Mouse (Mus musculus) adrenal gland, postnatal 36 days (tissue): Measurements from ENCODE around the gene Xrcc5. TPM values are rescaled to one million over a fixed set of nuclear protein-coding genes. Genes with fewer than 3 reads are reported as not detected.

ENCODE experiments used
- DNase-seq, 2 experiments: peaks; one replicate each; pipeline ENCODE4 v3.0.0; 2021; ENCODE audit warnings: mixed read lengths in 1 of 2
- total RNA-seq, 2 experiments: library from RNA; stranded (reverse); gene quantifications; 2 replicates each; pipeline ENCODE4 v1.2.3; 2021

Gene Xrcc5
- total RNA-seq, 2 experiments from 2014 or later, result 11.0 to 13.0 TPM

- no peak for DNase-seq
These were observed 8.2 kb downstream of the Xrcc5 start for GRCm38 (mm10) chr1:72315447-72315846.

GRCm38 (mm10) chr1:72316409-72316808, 9.2 kb downstream of the Xrcc5 start:
- no peak for DNase-seq

- DNase-seq, result no peak
These were observed 9.7 kb downstream of the Xrcc5 start for GRCm38 (mm10) chr1:72316901-72317300.

GRCm38 (mm10) chr1:72320759-72321158, 13.5 kb downstream of the Xrcc5 start:
- DNase-seq, result no peak

GRCm38 (mm10) chr1:72323248-72323647, 16.0 kb downstream of the Xrcc5 start:
- DNase-seq, result no peak

GRCm38 (mm10) chr1:72326162-72326821, 19.1 kb downstream of the Xrcc5 start:
- no peak for DNase-seq

GRCm38 (mm10) chr1:72334807-72335206, 27.6 kb downstream of the Xrcc5 start:
- no peak for DNase-seq

- no peak for DNase-seq
These were observed 29.6 kb downstream of the Xrcc5 start for GRCm38 (mm10) chr1:72336780-72337179.

GRCm38 (mm10) chr1:72338341-72338740, 31.1 kb downstream of the Xrcc5 start:
- DNase-seq, result no peak

- DNase-seq, result no peak
These were observed 40.7 kb downstream of the Xrcc5 start for GRCm38 (mm10) chr1:72347873-72348272.

- no peak for DNase-seq
These were observed 47.6 kb downstream of the Xrcc5 start for GRCm38 (mm10) chr1:72354856-72355255.

- DNase-seq, result no peak
These were observed 51.0 kb downstream of the Xrcc5 start for GRCm38 (mm10) chr1:72358216-72358615.

GRCm38 (mm10) chr1:72359462-72359861, 52.2 kb downstream of the Xrcc5 start:
- no peak for DNase-seq

- DNase-seq, result no peak
These were observed 53.6 kb downstream of the Xrcc5 start for GRCm38 (mm10) chr1:72360809-72361208.

- no peak for DNase-seq
These were observed 57.4 kb downstream of the Xrcc5 start for GRCm38 (mm10) chr1:72364661-72365060.

GRCm38 (mm10) chr1:72372512-72372911, 65.3 kb downstream of the Xrcc5 start:
- no peak for DNase-seq

GRCm38 (mm10) chr1:72372913-72373312, 65.7 kb downstream of the Xrcc5 start:
- no peak for DNase-seq

GRCm38 (mm10) chr1:72373648-72374047, 66.4 kb downstream of the Xrcc5 start:
- no peak for DNase-seq

GRCm38 (mm10) chr1:72374049-72374448, 66.8 kb downstream of the Xrcc5 start:
- no peak for DNase-seq

GRCm38 (mm10) chr1:72378151-72378550, 70.9 kb downstream of the Xrcc5 start:
- DNase-seq, result no peak

- no peak for DNase-seq
These were observed 72.6 kb downstream of the Xrcc5 start for GRCm38 (mm10) chr1:72379752-72380353.

- no peak for DNase-seq
These were observed 73.3 kb downstream of the Xrcc5 start for GRCm38 (mm10) chr1:72380544-72380943.

GRCm38 (mm10) chr1:72383056-72383455, 75.8 kb downstream of the Xrcc5 start:
- DNase-seq, result no peak

GRCm38 (mm10) chr1:72383651-72384050, 76.4 kb downstream of the Xrcc5 start:
- no peak for DNase-seq
